Mouse (Mus musculus) cerebellum, postnatal 25 days (tissue): Measurements from ENCODE around the gene 4930544D05Rik.

Experiments used
- DNase-seq, 2 experiments: peaks; one replicate each; pipeline ENCODE4 v3.0.0; 2021; ENCODE audit warnings: mixed read lengths in 2 of 2

Gene 4930544D05Rik

DNA sequence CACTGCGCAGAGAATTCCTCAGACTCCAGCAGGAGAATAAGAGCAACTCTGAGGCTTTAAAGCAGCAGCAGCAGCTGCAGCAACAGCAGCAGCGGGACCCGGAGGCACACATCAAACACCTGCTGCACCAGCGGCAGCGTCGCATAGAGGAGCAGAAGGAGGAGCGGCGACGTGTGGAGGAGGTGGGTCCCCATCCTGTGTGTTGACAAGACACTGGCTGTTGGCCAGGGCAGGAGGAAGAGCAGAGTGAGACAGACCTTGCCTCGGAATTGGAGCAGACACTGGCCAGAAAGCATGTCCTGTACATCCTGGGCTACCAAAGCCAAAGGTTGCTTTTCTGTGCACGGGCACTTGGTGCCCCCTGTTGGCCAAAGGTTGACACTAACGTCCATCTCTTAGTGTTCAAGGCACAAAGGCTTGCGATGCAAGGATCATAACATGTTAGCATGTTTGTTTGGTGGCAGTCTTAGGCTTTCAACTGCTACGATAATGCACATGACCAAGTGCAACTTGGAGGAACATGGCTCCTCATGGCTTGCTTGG lies 10.6 kb upstream of the 4930544D05Rik start:
- DNase-seq = peak; percentile 82 to 89

- DNase-seq = no peak
Observed at GRCm38 (mm10) chr11:70606717-70607116, 8.9 kb upstream of the 4930544D05Rik start.

- DNase-seq = no peak
Observed at GRCm38 (mm10) chr11:70607611-70608010, 8.0 kb upstream of the 4930544D05Rik start.

- DNase-seq = peak in 1 of 2 experiments; percentile 49
Observed at GRCm38 (mm10) chr11:70608381-70609066, 7.1 kb upstream of the 4930544D05Rik start.

DNA sequence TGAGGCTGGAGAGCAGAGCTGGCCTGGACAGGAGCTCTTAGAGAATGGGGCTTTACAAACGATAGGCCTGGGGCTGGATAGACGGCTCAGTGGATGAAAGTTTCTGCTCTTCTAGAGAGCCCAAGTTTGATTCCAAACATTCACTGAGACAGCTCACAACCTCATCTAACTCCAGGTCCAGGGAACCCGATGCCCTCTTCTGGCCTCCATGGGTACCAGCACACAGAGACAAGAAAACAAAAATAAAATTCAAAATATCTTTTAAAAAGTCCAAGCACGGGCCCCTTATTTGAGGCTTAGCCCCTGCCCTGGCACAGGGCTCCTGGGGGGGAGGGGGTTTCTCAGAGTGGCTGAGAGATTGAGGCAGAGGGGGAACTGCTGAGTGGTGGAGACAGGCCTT lies 4.9 kb upstream of the 4930544D05Rik start:
- DNase-seq = no peak

DNA sequence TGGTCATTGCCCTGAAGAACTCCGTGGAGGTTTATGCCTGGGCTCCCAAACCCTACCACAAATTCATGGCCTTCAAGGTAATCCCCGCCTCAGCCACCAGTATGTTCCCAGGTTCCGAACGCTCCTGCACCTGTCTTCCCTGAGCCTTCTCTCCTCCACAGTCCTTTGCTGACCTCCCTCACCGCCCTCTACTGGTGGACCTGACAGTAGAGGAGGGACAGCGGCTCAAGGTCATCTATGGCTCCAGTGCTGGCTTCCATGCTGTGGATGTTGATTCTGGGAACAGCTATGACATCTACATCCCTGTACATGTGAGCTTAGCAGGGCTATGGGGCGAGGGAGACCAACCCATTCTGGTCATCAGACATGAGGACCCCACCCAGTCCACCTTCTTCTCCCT lies 3.1 kb upstream of the 4930544D05Rik start:
- DNase-seq = peak in 1 of 2 experiments; percentile 35

- peak; percentile 39 to 56 for DNase-seq
Observed at GRCm38 (mm10) chr11:70615074-70615473, 574 bp upstream of the 4930544D05Rik start.

- no peak for DNase-seq
Observed at GRCm38 (mm10) chr11:70619101-70619500, 3.5 kb downstream of the 4930544D05Rik start, which contains the start of gene Chrne. Chrne (minus strand) TSS chr11:70619216.

GRCm38 (mm10) chr11:70621972-70622814 lies 6.5 kb downstream of the 4930544D05Rik start:
- DNase-seq = no peak

- DNase-seq = no peak
Observed at GRCm38 (mm10) chr11:70623053-70623742, 7.5 kb downstream of the 4930544D05Rik start.

DNA sequence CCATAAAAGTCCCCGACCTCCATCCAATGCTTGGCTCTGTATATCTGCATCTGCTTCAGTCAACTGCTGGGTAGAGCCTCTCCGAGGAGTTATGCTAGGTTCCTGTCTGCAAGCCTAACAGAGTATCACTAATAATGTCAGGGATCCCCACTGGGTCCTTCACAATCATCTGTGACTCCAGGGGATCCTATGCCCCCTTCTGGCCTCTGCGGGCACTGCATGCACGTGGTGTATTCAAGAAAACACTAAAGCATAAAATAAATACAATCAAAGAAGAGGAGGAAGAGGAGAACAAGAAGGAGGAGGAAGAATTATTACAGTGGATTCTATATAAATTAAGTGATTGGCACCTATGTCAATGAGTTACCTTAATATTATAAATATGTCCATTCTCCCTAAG lies 9.8 kb downstream of the 4930544D05Rik start:
- peak in 1 of 2 experiments; percentile 63 for DNase-seq

DNA sequence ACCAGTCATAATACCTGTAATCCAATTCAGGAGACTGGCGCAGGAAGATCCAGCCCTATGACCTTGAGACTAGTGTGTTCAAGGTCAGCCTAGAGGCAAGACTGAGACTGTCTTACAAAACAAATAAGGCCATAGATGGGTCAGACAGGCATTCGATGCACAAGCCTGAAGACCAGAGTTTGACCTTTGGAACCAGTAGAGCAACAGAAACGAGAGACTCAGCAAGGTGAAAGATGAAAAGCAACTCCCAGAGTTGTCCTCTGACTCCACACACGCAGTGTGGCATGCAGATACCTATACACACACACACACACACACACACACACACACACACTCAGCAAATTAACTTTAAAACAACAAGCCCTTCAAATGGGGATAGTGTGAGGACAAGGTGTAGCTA lies 11.2 kb downstream of the 4930544D05Rik start:
- no peak for DNase-seq

DNA sequence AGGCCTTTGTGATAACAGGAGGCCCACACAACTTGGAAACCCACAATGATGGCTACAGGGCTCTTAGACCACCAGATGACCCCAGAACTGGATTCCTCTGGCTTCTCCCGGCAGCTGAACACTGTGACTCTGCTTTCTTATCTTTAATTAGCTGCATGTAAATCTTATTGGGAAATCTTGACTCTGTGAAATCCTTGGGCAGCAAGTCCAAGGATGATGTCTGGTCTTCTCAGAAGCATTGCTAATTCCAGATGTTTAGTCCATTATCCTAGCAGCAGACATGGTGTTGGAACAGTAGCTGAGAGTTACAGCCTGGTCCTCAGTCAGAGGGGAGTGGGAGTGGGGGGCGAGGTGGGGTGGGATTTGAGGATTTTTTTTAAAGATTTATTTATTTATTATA lies 12.8 kb downstream of the 4930544D05Rik start:
- DNase-seq = no peak

GRCm38 (mm10) chr11:70629557-70629956 lies 13.9 kb downstream of the 4930544D05Rik start:
- peak in 1 of 2 experiments; percentile 43 for DNase-seq

GRCm38 (mm10) chr11:70630129-70630528 lies 14.5 kb downstream of the 4930544D05Rik start:
- no peak for DNase-seq

DNA sequence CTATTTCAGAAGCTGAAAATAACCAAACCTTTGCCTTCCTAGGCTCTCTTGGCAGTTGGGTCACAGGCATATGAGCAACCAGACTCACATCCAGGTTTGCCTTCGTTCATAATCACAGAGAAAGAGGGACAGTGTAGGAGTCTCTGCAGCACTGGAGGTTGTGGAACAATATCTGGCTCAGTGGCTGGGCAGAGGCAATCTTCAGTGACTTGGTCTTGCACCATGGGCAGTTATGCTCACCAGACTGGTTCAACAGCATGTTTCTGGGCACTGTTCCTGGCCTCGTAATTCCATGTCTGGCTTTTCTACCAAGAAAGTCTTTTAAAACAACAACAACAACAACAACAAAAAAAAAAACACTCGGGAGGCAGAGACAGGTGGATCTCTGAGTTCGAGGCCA lies 20.0 kb downstream of the 4930544D05Rik start:
- DNase-seq = no peak

DNA sequence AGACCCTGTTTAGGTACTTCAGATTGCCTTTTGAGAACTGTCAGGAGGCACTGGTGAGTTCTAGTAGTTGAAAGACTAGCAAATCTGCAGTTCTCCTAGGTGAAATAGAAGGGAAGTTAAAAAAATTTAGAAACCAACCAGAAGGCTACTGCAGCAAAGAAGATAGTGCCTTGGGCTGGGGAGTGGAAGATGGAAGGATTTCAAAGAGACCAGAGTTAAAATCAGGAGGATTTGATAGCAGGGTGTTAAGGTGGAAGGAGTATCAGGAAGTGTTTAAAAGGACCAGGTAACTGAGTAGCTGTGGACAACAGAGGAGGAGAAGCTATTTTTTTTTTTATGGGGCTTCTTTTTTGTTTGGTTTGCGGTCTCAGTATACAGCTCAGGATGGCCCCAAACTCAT lies 22.1 kb downstream of the 4930544D05Rik start:
- no peak for DNase-seq

DNA sequence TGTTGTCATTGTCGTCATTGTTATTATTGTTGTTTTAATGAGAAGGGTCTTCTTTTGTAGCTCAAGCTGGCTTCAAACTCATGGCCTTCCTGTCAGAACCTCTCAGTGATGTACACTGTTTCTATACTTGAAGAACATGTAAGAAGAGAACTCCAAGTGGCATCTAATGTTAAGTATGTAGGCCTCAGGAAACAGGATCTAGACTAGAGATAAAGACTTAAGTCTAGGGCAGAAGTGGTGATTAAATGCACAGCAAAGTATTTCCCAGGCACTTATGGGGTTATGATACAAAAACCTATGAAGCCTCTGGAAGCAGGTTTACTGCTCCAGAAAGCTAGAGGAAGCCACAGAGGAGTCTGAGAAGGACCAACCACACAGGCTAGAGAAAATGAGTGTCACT lies 22.6 kb downstream of the 4930544D05Rik start:
- DNase-seq = no peak

GRCm38 (mm10) chr11:70638714-70639278 lies 23.1 kb downstream of the 4930544D05Rik start, which contains the start of gene Gp1ba:
Gp1ba (plus strand) TSS chr11:70639122.
- no peak for DNase-seq

- no peak for DNase-seq
Observed at GRCm38 (mm10) chr11:70639976-70640375, 24.3 kb downstream of the 4930544D05Rik start.

- DNase-seq = no peak
Observed at GRCm38 (mm10) chr11:70641241-70641640, 25.6 kb downstream of the 4930544D05Rik start.

- peak in 1 of 2 experiments; percentile 53 for DNase-seq
Observed at GRCm38 (mm10) chr11:70643051-70643450, 27.4 kb downstream of the 4930544D05Rik start.
